Mouse (Mus musculus): ENCODE results near the gene Fstl1. TPM values are rescaled to one million over a fixed set of nuclear protein-coding genes. Genes with fewer than 3 reads are reported as not detected.

Gene Fstl1
- total RNA-seq, 2 experiments from 2014 or later, result 31.7 to 36.9 TPM

- intact Hi-C loops (cut with DNase I), result no loop called here
- no peak for DNase-seq (ENCODE audit: low spot score in 2 of 2)
Observed at GRCm38 (mm10) chr16:37860213-37860612, 83.5 kb downstream of the Fstl1 start.

- intact Hi-C loops (cut with DNase I), result no loop called here
- DNase-seq (ENCODE audit: low spot score in 2 of 2), result no peak
Observed at GRCm38 (mm10) chr16:37861029-37861428, 84.4 kb downstream of the Fstl1 start, which contains the start of gene Gm36028. Gene Gm36028 (minus strand): TSS chr16:37861146.

- DNase-seq (ENCODE audit: low spot score in 2 of 2), result no peak
- intact Hi-C loops (cut with DNase I), result no loop called here
Observed at GRCm38 (mm10) chr16:37863876-37864275, 87.2 kb downstream of the Fstl1 start.

GRCm38 (mm10) chr16:37865841-37866240 is 89.2 kb downstream of the Fstl1 start:
- DNase-seq (ENCODE audit: low spot score in 2 of 2), result no peak
- intact Hi-C loops (cut with DNase I), result loop anchor here (5.0 kb wide), 3 partner anchors 54 to 89 kb away; partner anchors contain the start of gene Fstl1

GRCm38 (mm10) chr16:37867791-37868505 is 91.3 kb downstream of the Fstl1 start, which contains the start of gene Lrrc58:
Gene Lrrc58 (plus strand): TSS chr16:37868389.
- intact Hi-C loops (cut with DNase I), result loop anchor here (1.0 to 5.0 kb wide), 5 partner anchors 56 to 221 kb away; partner anchors contain the start of genes Fstl1 and Gsk3b

GRCm38 (mm10) chr16:37868506-37869469 is 92.1 kb downstream of the Fstl1 start:
- peak; percentile 41 to 61 for DNase-seq (ENCODE audit: low spot score in 2 of 2)
- intact Hi-C loops (cut with DNase I), result loop anchor here (1.0 to 5.0 kb wide), 5 partner anchors 56 to 221 kb away; partner anchors contain the start of genes Fstl1 and Gsk3b

More at GRCm38 (mm10) chr16:37867791-37868505, 91.3 kb downstream of the Fstl1 start, which contains the start of gene Lrrc58:
- DNase-seq (ENCODE audit: low spot score in 2 of 2), result peak; percentile 84 to 92

- no peak for DNase-seq (ENCODE audit: low spot score in 2 of 2)
- intact Hi-C loops (cut with DNase I), result loop anchor here (2.0 to 5.0 kb wide), 4 partner anchors 57 to 185 kb away; partner anchors contain the start of gene Fstl1
Observed at GRCm38 (mm10) chr16:37869470-37870231, 93.0 kb downstream of the Fstl1 start.

GRCm38 (mm10) chr16:37871112-37871715 is 94.5 kb downstream of the Fstl1 start:
- DNase-seq (ENCODE audit: low spot score in 2 of 2), result peak; percentile 40 to 71
- intact Hi-C loops (cut with DNase I), result no loop called here

GRCm38 (mm10) chr16:37874501-37875235 is 98.0 kb downstream of the Fstl1 start:
- intact Hi-C loops (cut with DNase I), result no loop called here
- DNase-seq (ENCODE audit: low spot score in 2 of 2), result no peak

- intact Hi-C loops (cut with DNase I), result no loop called here
- DNase-seq (ENCODE audit: low spot score in 2 of 2), result no peak
Observed at GRCm38 (mm10) chr16:37877406-37877805, 100.7 kb downstream of the Fstl1 start.

GRCm38 (mm10) chr16:37878951-37879505 is 102.4 kb downstream of the Fstl1 start:
- no peak for DNase-seq (ENCODE audit: low spot score in 2 of 2)
- intact Hi-C loops (cut with DNase I), result no loop called here

GRCm38 (mm10) chr16:37879750-37880419 is 103.2 kb downstream of the Fstl1 start:
- intact Hi-C loops (cut with DNase I), result no loop called here
- no peak for DNase-seq (ENCODE audit: low spot score in 2 of 2)

GRCm38 (mm10) chr16:37881168-37881567 is 104.5 kb downstream of the Fstl1 start:
- DNase-seq (ENCODE audit: low spot score in 2 of 2), result peak in 1 of 2 experiments; percentile 51
- intact Hi-C loops (cut with DNase I), result no loop called here

Measured in left cerebral cortex, postnatal 25 days (tissue).